Mouse (Mus musculus) embryonic fibroblast, embryonic 13.5 days (primary cell): Measurements from ENCODE around the gene 2210010C04Rik.

ENCODE experiments used
- CTCF ChIP-seq: IDR thresholded peaks from 2 replicates; pipeline ENCODE4 v1.5.1; 2011; ENCODE audit warnings: mild to moderate bottlenecking, control low read depth, low read length, moderate library complexity, borderline replicate concordance; ENCODE audit not compliant: insufficient read depth
- POLR2A ChIP-seq: IDR thresholded peaks from 2 replicates; pipeline ENCODE4 v1.6.1; 2011; ENCODE audit warnings: low read depth, mild to moderate bottlenecking, control low read depth, low read length, moderate library complexity

DNA sequence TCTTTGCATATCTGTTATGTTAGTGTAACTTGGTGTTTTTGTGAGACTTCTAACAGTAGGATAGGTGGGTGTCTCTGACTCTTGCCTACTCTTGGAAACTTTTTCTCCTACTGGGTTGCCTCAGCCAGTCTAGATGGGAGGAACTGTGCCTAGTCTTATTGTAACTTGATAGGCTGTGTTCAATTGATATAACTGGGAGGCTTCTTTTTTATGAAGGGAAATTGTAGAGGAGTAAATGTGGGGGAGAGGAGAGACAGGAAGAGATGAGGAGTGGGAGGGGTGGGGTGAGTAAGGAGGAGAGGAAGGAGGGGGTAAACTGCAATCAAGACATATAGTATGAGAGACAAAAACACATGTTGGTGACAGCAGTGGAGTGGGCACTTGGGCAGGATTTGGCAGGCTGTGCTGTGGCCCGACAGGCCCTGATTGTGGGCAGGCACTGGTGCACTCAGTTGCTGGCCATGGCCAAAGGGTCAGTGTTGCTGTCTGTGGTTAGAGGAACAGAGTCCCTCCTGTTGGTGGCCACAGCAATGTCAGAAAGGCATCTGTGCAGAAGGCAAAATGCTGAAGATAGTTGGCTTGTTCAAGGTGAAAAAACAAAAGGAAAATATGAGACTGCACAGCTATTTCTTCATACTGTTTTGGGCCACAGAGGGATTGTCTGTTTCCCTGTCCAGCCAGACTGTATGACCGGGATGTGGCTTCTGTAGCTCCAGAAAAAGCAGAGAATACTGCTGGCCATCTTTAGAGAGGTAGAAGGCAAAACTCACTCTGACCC, 9.2 kb downstream of the 2210010C04Rik start:
- TF ChIP-seq CTCF (no peak), POLR2A (no peak)
